Mouse (Mus musculus): Measurements from ENCODE around the gene Sorcs2.

The Sorcs2 gene

DNA sequence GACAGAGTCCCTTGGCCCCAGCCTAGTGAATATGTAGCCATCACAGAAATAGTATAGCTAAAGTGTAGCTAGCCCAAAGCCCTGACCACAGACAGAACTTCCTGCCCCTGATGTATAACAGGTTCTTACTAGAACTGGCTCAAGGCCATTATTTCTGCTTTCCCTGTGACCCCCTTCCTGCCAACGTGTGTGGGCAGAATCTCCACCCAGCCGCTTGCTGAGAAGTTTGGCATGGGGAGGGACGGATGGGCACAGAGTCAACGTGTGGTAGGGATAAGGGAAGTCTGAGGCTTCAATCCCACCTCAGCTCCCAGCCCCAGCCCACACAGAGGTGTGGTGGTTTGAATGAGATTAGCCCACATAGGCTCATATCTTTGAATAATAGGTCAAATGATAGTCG, 26.2 kb downstream of the Sorcs2 start:
- in situ Hi-C loops (cut with MboI; ENCODE audit: low pct_unique_long_range_greater_than_20kb in 1 of 2, low sequenced_read_pairs in 2 of 2, unreplicated experiment in 1 of 2) = no loop called here

DNA sequence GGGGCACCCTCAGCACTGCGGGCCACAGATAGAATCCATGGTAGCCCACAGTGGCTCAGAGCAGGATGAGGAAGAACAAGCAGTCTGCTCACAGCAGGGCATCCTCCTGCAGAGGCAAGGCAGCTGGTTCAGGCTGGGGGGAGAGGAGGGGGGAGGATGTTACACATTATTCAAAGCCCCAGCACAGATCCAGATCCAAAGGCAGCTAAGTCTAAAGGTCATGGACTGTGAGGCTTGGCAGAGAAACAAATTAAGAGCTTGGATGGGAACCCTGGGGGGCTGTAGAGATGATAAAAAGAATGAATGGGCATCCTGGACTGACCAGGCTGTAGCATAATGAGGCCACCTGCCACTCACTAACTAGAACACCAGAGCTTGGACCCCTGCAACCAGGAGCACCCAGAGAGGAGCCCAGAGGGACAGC, 28.7 kb downstream of the Sorcs2 start:
- in situ Hi-C loops (cut with MboI; ENCODE audit: low pct_unique_long_range_greater_than_20kb in 1 of 2, low sequenced_read_pairs in 2 of 2, unreplicated experiment in 1 of 2) = no loop called here

DNA sequence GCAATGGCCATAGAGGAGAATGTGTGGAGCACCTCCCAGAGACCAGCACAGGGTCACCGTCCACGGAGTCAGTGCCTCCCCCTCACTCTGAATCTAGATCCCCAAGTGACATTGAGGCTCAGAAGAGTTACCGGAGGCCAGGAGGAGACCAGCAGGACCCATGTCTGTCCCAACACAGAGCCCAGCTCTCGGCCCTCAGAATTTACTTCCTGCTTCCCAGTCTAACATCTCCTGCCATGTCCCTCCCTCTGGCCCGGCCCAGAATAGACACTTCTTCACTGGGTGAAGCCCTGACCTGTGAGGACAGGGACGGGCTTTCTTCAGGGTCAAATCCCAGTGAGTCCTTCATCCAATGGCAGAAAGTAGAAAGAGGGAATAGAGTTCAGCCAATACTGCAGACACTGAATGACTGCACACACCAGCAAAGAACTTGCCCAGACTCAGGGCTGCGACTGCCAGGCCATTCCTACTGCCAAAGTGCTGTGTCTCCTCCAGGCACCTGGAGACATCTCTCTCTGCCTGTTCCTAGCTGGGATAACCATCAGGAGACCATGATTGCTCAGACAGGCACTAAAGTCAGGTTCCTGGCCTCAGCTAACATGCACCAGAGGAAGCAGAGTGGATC, 29.3 kb downstream of the Sorcs2 start:
- in situ Hi-C loops (cut with MboI; ENCODE audit: low pct_unique_long_range_greater_than_20kb in 1 of 2, low sequenced_read_pairs in 2 of 2, unreplicated experiment in 1 of 2) = no loop called here

DNA sequence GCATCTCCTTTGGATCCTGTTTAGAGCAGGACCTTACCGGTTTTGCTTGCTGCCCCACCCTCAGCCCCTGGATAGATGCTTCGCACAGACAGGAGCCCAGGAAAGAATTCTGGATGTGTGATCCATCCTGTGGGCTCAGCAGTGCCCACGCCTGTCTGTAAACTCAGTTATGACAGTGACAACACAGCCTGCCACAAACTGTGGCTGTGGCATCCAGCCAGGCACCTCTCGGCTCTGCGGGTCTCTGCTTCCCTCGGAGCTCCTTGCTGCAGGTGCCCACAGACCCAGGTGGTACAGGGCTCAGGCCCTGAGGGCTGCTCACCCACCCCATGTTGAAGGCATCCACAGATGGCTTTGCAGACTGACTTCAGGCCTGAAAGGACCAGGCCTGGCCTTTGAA, 30.0 kb downstream of the Sorcs2 start:
- in situ Hi-C loops (cut with MboI; ENCODE audit: low pct_unique_long_range_greater_than_20kb in 1 of 2, low sequenced_read_pairs in 2 of 2, unreplicated experiment in 1 of 2) = no loop called here

DNA sequence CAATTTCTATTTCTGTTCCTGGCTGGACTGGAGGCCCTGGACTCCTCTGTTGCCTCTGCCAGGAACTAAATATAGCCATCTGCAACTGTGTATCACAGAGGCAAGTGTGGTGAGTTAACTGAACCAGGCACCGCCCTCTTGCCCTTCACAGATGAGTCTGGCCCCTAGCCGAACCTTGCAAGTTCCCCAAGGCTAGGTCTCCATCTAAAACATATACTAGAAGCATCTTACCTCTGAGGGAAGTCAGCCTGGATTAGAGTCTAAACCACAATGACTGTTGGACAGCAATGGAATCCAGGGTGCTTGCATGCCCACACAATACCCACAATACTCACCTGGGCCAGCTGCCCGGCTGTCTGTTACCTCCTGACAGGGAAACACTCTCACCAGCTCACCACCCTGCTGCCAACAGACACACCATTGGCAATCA, 30.7 kb downstream of the Sorcs2 start:
- in situ Hi-C loops (cut with MboI; ENCODE audit: low pct_unique_long_range_greater_than_20kb in 1 of 2, low sequenced_read_pairs in 2 of 2, unreplicated experiment in 1 of 2) = no loop called here

DNA sequence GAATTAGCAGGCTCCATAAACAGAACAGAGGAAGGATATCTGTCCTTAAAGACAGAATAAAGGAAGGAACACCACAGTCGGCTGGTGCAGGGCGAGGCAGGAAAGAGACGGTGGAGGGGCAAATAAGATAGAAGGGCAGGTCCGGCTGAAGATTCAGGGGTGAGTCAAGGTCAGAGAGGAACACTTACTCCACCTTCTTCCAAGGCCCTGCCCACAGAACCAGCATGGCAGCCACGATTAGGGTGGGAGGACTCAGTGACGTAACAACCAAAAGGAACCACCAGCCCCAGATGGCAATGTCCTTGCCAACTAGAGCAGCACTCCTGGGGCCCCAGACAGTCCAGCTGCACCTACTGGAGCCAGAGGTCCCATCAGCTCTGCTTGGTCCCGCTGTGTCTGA, 36.2 kb downstream of the Sorcs2 start:
- in situ Hi-C loops (cut with MboI; ENCODE audit: low pct_unique_long_range_greater_than_20kb in 1 of 2, low sequenced_read_pairs in 2 of 2, unreplicated experiment in 1 of 2) = no loop called here

DNA sequence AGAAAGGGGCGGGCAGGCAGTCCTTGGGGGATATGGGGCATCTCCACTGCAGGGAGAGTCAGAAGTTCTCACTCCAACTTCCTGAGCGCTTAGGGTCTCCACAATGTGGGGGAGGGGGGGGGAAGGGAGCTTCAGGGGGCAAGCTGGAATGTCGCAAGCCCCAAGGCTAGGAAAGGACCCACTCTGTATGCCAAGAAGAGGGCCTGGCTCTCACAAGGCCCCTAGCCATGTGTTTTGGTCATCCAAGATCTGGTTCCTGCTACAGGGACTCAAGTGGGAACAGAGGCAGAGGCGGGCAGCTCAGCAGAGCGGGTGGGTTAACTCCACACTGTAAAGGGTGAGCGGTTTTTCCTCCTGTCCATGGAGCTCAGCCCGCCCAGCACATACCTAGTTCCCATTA, 37.6 kb downstream of the Sorcs2 start:
- in situ Hi-C loops (cut with MboI; ENCODE audit: low pct_unique_long_range_greater_than_20kb in 1 of 2, low sequenced_read_pairs in 2 of 2, unreplicated experiment in 1 of 2) = no loop called here

DNA sequence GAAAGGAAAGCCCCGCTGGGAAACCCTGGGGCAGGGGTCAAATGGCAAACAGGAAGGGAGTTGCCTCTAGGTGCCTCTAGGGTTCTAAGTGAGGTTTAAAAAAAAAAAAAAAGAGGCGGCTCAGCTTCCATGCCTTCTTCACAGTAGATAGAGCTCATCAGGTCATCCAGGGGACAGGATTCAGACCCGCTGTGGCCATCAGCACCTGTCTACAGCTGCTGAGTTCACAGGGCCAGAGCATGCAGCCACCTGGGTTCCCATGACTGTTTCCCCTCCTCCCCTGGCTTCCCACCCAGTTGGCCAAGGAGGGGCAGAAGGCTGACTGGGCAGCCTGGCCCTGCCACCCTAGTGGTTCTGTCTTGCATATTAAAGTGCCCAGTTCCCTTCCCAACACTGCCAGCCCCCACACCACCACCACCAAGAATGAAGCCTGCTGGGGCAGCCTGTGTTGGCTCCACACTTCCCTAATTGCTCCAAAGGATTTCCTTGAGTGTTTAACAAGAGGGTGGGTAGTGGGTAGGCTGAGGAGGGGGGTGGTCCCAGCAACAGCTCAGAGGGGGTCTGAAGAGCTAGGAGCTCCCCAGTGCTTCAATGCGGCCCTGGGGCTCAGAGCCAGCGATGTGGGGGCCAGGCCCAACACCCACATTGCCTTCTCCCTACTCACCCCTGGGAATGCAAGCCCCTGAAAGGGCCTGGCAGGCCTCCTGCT, 38.2 kb downstream of the Sorcs2 start:
- in situ Hi-C loops (cut with MboI; ENCODE audit: low pct_unique_long_range_greater_than_20kb in 1 of 2, low sequenced_read_pairs in 2 of 2, unreplicated experiment in 1 of 2) = no loop called here

DNA sequence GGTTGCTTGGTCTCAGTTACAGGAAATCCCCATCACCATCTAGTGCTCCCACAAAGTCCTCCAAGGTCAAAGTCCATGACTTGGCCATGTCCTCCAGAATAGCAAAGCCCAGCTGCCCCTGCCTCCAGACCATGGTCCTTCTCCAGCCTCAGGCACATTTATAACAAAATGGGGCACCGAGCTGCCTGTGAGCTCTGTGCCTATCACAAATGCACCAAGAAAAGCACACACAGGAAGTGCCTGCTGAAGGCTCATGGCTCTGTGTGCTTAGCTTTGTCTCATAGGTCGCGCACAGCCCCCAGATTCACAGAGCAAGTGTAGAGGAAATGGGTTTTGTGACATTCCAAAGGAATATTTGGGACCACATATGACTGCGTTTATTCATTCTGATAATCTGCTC, 39.8 kb downstream of the Sorcs2 start:
- in situ Hi-C loops (cut with MboI; ENCODE audit: low pct_unique_long_range_greater_than_20kb in 1 of 2, low sequenced_read_pairs in 2 of 2, unreplicated experiment in 1 of 2) = no loop called here

DNA sequence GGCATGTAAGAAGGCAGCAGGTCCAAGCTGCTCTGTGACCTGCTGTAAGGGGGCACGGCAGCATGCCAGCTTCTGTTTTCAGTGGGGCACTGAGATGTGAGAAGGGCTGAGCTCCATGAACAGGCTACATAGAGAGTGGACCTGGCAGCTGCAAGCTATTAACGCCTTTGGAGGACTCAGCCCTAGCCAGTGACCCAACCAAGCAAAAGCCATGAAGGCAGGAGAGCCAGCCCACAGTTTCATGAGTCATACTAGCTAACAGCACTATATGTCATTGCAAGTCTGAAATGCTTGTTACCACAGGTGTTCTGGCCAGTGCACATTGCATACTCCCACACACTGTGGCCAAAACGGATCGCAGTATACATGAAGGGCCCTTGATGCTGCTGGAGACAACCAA, 41.3 kb downstream of the Sorcs2 start:
- in situ Hi-C loops (cut with MboI; ENCODE audit: low pct_unique_long_range_greater_than_20kb in 1 of 2, low sequenced_read_pairs in 2 of 2, unreplicated experiment in 1 of 2) = no loop called here

DNA sequence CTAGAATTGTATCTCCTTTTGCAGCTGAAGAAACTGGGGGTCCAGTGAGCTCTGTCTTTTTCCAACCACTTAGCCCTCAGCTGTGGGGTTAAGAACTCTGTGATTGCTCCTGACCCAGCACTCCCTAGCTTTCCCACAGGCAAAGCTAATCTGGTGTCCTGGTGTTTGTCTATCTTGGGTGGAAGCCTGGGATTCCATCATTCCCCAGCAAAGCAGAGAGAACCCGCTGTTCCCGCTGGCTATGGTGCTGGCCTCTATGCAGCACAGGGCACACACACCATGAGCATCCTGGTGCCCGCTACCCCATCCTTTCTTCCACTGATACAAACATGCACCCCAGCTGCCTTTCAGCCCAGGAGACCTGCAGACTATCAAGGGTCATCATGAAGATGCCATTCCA, 42.3 kb downstream of the Sorcs2 start:
- in situ Hi-C loops (cut with MboI; ENCODE audit: low pct_unique_long_range_greater_than_20kb in 1 of 2, low sequenced_read_pairs in 2 of 2, unreplicated experiment in 1 of 2) = no loop called here

DNA sequence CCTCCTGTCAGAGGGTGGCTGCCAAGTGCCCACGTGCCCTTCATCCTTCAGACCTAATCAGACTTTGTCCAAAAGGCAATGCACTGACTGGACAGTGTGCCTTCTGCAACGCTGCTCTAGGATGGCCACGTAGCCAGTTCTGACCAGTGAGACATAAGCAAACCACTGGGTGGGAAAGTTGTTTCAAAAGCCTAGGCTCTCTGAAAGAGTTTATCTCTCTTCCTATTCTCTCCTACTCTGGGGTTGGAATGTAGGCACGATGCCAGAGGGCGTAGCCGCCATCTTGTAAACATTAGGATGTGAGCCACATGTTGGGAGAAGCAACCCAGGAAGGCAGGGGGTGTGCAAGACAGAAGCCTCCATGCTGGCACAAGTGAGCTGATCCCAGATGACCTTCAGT, 44.3 kb downstream of the Sorcs2 start:
- in situ Hi-C loops (cut with MboI; ENCODE audit: low pct_unique_long_range_greater_than_20kb in 1 of 2, low sequenced_read_pairs in 2 of 2, unreplicated experiment in 1 of 2) = no loop called here

DNA sequence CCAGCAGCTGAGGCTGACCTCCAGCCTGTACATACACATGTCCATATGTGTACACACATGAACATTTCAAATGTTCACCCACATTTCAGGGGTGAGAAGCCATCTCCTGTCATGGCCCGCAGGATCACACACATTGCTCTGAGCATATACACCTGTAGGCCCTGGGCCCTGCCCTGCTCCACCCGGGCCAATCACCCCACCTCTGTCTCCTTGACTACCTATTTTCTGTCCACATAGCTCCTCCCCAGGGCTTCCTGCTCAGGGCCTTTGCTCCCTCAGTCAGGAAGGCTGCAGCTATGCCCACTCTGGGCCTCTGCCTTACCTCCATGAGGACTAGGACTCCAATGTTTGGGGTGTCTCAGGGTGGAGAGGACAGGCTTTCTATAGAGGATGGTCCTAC, 44.7 kb downstream of the Sorcs2 start:
- in situ Hi-C loops (cut with MboI; ENCODE audit: low pct_unique_long_range_greater_than_20kb in 1 of 2, low sequenced_read_pairs in 2 of 2, unreplicated experiment in 1 of 2) = no loop called here

DNA sequence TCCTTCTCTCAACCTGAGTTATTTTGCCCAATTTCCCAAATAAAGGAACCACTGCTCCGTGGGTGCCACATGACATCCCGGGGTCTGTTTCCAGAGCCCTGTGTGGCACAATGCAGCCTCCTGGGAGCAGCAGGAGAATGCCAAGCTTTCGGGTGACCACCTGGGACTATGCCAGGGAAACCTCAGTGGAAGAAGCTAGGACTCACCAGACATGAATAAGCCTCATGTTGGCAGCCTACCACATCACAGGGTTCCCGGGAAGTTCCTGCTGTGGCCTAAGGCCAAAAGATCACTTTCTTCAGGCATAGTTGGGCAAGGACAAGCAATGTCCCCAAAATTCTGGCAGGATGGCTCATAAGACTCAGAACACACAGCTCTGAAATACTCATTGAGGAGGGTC, 51.2 kb downstream of the Sorcs2 start:
- in situ Hi-C loops (cut with MboI; ENCODE audit: low pct_unique_long_range_greater_than_20kb in 1 of 2, low sequenced_read_pairs in 2 of 2, unreplicated experiment in 1 of 2) = no loop called here

DNA sequence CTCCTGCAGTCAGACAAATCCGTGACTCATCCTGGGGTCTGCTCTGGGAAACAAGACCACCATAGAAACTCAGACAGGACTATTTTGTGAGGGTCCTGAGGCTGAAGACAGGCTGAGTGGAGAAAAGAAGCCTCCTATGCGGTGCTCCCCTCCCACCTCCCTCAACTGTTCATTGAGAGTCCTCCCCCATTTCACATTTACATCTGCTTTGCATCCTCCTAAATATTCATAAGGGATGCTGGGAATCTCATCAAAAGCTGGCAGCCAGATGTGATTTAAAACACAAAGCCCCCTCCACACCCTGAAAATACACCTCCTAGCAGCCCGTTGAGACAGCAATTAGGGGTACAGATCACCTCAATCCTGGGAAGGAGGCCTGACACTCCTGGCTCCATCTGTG, 58.7 kb downstream of the Sorcs2 start:
- in situ Hi-C loops (cut with MboI; ENCODE audit: low pct_unique_long_range_greater_than_20kb in 1 of 2, low sequenced_read_pairs in 2 of 2, unreplicated experiment in 1 of 2) = no loop called here

DNA sequence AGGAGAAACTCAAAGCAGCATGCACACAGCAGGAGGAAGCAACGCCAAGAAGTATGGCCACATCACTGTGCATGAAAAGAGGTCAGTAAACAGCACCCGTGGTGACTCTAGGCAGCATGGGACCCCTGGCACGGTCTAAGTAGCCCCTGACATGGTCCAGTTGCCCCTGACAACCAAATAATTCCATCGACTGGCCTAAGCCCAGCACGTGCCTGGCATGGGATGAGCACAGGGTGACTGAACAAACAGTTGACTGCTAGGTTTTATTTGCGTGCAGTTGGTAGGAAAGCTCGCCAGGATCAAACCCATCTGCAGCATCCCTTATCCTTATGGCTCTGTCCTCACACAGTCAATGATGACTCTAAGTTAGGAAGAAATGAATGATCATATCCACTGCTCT, 61.7 kb downstream of the Sorcs2 start:
- in situ Hi-C loops (cut with MboI; ENCODE audit: low pct_unique_long_range_greater_than_20kb in 1 of 2, low sequenced_read_pairs in 2 of 2, unreplicated experiment in 1 of 2) = no loop called here

DNA sequence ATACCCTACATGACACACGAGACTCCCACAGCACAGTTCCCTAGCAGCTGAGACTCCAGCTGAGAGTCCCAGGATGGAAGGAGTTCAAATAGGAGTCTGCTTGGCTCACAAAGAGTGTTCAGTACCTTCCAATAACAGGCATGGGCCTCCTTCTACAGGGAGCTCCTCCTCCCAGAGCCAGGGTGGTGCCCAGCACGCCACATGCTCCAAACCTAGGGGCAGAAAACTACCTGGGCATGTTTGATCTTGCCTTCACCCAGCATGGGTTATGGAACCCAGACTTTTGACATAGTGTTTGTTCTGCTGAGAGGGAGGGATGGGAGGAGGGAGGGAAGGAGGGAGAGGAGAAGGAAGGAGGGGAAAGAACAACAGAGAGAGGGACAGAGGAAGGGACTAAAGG, 62.3 kb downstream of the Sorcs2 start:
- in situ Hi-C loops (cut with MboI; ENCODE audit: low pct_unique_long_range_greater_than_20kb in 1 of 2, low sequenced_read_pairs in 2 of 2, unreplicated experiment in 1 of 2) = no loop called here

DNA sequence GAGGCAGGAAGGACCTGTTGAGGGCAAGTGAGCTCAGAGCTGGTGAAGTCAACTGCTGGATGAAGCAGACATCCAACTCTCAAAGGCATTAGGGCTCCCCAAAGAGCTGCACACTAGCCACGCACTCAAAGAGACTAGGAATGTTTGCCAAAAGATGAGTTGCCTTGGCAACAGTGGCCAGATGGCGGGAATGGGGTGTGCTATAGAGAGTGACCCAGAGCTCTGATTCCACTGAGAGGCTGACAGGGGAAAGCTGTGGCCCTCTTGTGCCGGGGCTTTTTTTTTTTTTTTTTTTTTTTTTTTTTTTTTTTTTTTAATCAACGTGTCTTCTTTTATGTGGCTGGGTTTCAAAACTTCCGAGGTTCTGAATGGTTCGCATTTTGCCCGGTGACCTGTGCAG, 63.7 kb downstream of the Sorcs2 start:
- in situ Hi-C loops (cut with MboI; ENCODE audit: low pct_unique_long_range_greater_than_20kb in 1 of 2, low sequenced_read_pairs in 2 of 2, unreplicated experiment in 1 of 2) = no loop called here

DNA sequence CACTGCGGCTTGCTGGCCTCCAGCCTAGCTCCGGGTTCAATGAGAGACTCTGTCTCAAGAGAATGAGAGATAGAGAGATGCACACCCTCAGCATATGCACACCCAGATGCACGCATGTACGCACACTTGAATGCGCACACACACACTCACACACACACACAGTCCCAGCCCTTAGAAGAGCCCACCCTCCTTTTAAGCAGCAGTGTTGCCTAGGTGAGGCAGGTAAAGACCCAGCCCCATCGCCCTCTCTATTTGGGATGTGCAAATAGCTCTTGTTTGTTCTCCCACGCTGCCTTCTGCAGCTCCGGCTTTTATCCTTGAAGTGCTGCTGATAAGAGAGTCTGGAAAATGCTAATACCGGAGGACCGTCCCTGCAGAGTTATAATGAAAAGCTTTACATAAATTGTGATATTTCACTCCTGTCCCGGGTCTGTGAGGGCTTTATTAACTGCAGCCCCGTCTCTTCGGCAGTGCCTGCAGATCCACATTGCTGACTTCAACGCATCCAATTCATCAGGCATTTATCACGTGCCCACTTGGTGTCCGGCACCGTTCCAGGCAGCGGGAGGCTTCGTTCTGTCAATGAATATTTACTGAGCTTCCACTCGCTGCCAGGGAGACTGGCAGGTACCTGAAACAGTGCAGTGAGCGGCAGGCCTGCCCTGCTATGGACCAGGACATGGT, 67.3 kb downstream of the Sorcs2 start:
- in situ Hi-C loops (cut with MboI; ENCODE audit: low pct_unique_long_range_greater_than_20kb in 1 of 2, low sequenced_read_pairs in 2 of 2, unreplicated experiment in 1 of 2) = no loop called here

Measured in mouse embryonic stem cell (cell line).